Mouse (Mus musculus) monocyte, adult 2 months (primary cell): ENCODE data around the gene Zbtb17.

Experiments used
- DNase-seq, 2 experiments: peaks; one replicate each; pipeline ENCODE4 v3.0.0; 2022; ENCODE audit warnings: low spot score in 2 of 2, low read depth in 1 of 2

Zbtb17 gene

GRCm38 (mm10) chr4:141456193-141456938 lies 11.9 kb downstream of the Zbtb17 start:
- DNase-seq = no peak

GRCm38 (mm10) chr4:141458236-141458635 lies 13.8 kb downstream of the Zbtb17 start:
- no peak for DNase-seq

- no peak for DNase-seq
Observed at GRCm38 (mm10) chr4:141458888-141459287, 14.4 kb downstream of the Zbtb17 start.

GRCm38 (mm10) chr4:141459766-141460165 lies 15.3 kb downstream of the Zbtb17 start:
- DNase-seq = no peak

GRCm38 (mm10) chr4:141460481-141460880 lies 16.0 kb downstream of the Zbtb17 start:
- no peak for DNase-seq

GRCm38 (mm10) chr4:141461088-141461487 lies 16.6 kb downstream of the Zbtb17 start:
- DNase-seq = no peak

- DNase-seq = no peak
Observed at GRCm38 (mm10) chr4:141461576-141461975, 17.1 kb downstream of the Zbtb17 start.

- DNase-seq = no peak
Observed at GRCm38 (mm10) chr4:141463472-141463871, 19.0 kb downstream of the Zbtb17 start.

- no peak for DNase-seq
Observed at GRCm38 (mm10) chr4:141464722-141465121, 20.3 kb downstream of the Zbtb17 start.

GRCm38 (mm10) chr4:141465512-141466288 lies 21.2 kb downstream of the Zbtb17 start:
- DNase-seq = no peak

GRCm38 (mm10) chr4:141466289-141466795 lies 21.9 kb downstream of the Zbtb17 start:
- no peak for DNase-seq

- no peak for DNase-seq
Observed at GRCm38 (mm10) chr4:141466844-141467580, 22.6 kb downstream of the Zbtb17 start.

- DNase-seq = no peak
Observed at GRCm38 (mm10) chr4:141467581-141467927, 23.1 kb downstream of the Zbtb17 start.

GRCm38 (mm10) chr4:141468576-141468975 lies 24.1 kb downstream of the Zbtb17 start:
- no peak for DNase-seq

GRCm38 (mm10) chr4:141469343-141469742 lies 24.9 kb downstream of the Zbtb17 start:
- DNase-seq = no peak

- DNase-seq = no peak
Observed at GRCm38 (mm10) chr4:141471491-141471890, 27.0 kb downstream of the Zbtb17 start.

GRCm38 (mm10) chr4:141472641-141473321 lies 28.3 kb downstream of the Zbtb17 start:
- DNase-seq = no peak

- no peak for DNase-seq
Observed at GRCm38 (mm10) chr4:141474431-141474830, 30.0 kb downstream of the Zbtb17 start.

GRCm38 (mm10) chr4:141477681-141478102 lies 33.2 kb downstream of the Zbtb17 start:
- peak; percentile 87 to 88 for DNase-seq

GRCm38 (mm10) chr4:141478225-141478624 lies 33.8 kb downstream of the Zbtb17 start:
- DNase-seq = no peak

GRCm38 (mm10) chr4:141478794-141479193 lies 34.3 kb downstream of the Zbtb17 start:
- no peak for DNase-seq
